Mouse (Mus musculus) brown adipose tissue, adult 24 weeks (tissue): ENCODE measurements around the gene Ugt1a2. TPM values are rescaled to one million over a fixed set of nuclear protein-coding genes. Genes with fewer than 3 reads are reported as not detected.

Experiments used
- H3K27ac ChIP-seq: fragments of 200-500 bp; replicated peaks from 2 replicates; pipeline ENCODE4 v1.5.1; 2012; ENCODE audit warnings: low read depth, mild to moderate bottlenecking, low read length
- H3K4me1 ChIP-seq: fragments of 200-500 bp; 2 replicates; pipeline ENCODE4 v1.6.1; 2012; ENCODE audit warnings: low read length, mixed read lengths; ENCODE audit not compliant: control insufficient read depth, insufficient read depth, insufficient read length
- H3K4me3 ChIP-seq: fragments of 200-500 bp; 2 replicates; pipeline ENCODE4 v1.5.1; 2012; ENCODE audit warnings: low read depth, mild to moderate bottlenecking, low read length, moderate library complexity; ENCODE audit not compliant: insufficient read depth
- polyA plus RNA-seq: library from polyadenylated mRNA; stranded (reverse); fragments of >200 nt; gene quantifications from 2 replicates; pipeline ENCODE4 v1.2.4, GENCODE M21; 2012; ENCODE audit not compliant: missing spikeins, insufficient read depth, insufficient read length

Gene Ugt1a2
- polyA plus RNA-seq, 1 experiment, result not detected

DNA sequence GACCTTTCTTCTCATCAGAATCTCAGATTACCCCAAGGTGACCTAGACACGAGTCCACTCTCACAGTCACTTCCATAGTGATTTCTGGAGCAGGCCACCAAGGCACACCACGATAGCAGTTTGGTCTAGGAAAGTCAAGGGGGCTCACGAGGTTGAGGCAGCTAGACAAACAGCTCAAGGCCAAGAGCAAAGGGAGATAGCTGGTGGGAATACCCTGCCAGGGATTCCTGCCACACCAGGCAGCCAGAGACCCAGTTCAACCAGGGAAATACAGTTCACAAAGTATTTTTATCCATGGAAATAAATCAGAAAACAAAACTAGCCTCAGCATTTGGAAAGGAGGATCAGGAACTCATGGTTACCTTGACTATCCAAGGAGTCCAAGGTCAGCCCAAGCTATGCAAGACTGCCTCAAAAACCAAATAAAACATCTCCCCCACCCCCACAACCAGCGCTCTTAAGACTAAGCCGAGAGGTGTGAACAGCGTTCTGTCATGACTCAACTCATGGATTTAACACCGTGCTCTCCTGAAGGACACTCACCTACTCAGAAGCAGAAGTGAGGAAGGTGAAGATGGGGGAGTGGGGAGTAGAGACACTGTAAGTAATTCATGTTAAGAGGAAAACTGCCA lies 64.0 kb downstream of the Ugt1a2 start:
- Histone ChIP-seq H3K4me1 (0 out of 2 replicates have a peak, but pooled peaks cover 2% of the 10 kb centered on the region), H3K4me3 (no peak overlapping the region), H3K27ac (no peak overlapping the region)

DNA sequence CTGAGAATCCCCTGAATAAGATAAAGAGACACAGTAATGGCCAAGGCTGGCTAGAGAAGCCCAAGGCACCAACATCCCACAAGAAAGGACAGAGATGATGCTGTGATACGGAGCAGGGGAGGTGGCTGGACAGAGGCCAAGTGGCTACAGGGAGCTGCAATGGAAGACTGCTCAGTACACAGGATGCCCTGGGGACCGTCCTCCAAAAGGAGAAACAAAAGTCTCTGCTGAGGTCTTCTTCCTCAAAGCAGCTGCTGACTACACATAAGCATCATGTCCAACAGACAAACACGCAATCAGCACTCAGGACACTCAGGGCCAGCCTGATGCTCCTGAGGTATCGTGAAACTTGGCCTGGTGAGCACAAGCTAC lies 64.5 kb downstream of the Ugt1a2 start:
- H3K4me1 ChIP-seq, result 0 out of 2 replicates have a peak, but pooled peaks cover 2% of the 10 kb centered on the region

DNA sequence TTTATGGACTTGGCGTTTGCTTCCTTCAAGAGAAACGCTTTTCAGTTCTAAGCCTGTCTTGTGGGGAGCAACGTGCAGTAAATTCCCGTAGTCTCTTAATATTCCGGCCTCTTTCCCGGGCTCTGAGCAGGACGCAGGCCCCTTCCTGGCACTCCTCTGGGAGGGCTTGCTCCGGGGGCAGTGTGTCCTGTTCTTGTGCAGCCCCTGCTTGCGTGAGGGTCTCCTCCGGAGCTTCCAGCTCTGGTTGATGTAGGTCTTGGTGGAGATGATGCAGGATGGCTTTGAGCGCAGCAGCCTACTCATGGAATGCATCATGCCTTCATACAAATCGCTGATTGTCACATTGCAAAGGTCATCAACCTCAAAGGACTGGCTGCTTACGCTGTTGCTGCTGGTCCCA lies 65.7 kb downstream of the Ugt1a2 start:
- no peak overlapping the region for H3K4me3 ChIP-seq
- H3K4me1 ChIP-seq, result no peaks in the 10 kb centered on the region
- no peak overlapping the region for H3K27ac ChIP-seq

More for the DNA sequence above, 64.5 kb downstream of the Ugt1a2 start:
- no peak overlapping the region for H3K27ac ChIP-seq
- H3K4me3 ChIP-seq, result no peak overlapping the region

DNA sequence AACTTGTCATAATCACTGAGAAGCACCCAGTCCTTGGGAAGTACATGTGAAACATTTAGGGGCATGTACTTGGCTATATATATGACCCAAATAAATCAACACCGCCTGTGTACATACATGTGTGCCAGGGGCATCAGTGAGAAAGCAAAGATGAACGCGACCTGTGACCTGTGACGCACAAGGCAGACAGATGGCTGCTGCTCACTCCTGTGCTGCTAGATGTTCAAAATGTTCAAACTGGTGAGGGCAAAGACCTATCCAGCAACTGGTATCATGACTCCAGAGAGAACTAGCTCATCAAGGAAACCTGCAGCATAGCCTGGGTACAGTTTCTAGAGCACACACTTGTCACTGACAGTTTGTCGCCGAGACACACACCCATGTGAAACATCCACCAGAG lies 67.1 kb downstream of the Ugt1a2 start:
- H3K27ac ChIP-seq, result no peak overlapping the region

DNA sequence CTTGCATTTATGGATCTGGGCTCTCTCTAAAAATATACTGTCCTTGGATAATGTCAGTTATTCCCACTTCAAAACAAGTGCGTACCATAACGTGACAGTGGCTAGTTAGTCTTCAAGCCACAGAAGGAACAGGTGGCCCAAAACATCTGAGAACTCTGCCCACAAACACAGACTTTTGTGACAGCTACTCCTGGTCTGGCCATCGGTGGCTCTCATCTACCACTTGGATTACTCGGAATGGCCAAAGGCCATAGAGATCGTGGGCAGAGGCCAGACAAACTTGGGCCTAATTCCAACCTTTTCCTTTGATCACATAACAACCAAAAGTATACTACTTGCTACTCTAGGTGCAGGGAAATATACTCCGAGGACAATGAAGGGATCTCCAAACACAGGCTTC lies 67.7 kb downstream of the Ugt1a2 start:
- Histone ChIP-seq H3K4me1 (no peaks in the 10 kb centered on the region), H3K27ac (no peak overlapping the region), H3K4me3 (no peak overlapping the region)

More for the DNA sequence above, 67.1 kb downstream of the Ugt1a2 start:
- Histone ChIP-seq H3K4me3 (no peak overlapping the region), H3K4me1 (no peaks in the 10 kb centered on the region)

Other genes with a start within 250 kb of the Ugt1a2 start
- 13.1 and 16.1 TPM in 2 replicates for gene Usp40, start 192.1 kb upstream of the Ugt1a2 start, polyA plus RNA-seq
- gene Ugt1a10, start 145.2 kb upstream of the Ugt1a2 start, polyA plus RNA-seq, result not detected in 2 replicates
- not detected in 2 replicates for gene Ugt1a9, start 129.8 kb upstream of the Ugt1a2 start, polyA plus RNA-seq
- not detected in 2 replicates for gene Ugt1a8, start 112.8 kb upstream of the Ugt1a2 start, polyA plus RNA-seq
- 1.5 and 2.2 TPM in 2 replicates for gene Ugt1a7c, start 105.5 kb upstream of the Ugt1a2 start, polyA plus RNA-seq
- gene Ugt1a6b, start 97.3 kb upstream of the Ugt1a2 start, polyA plus RNA-seq, result 5.0 and 5.9 TPM in 2 replicates
- gene Ugt1a6a, start 65.8 kb upstream of the Ugt1a2 start, polyA plus RNA-seq, result 5.6 and 6.1 TPM in 2 replicates
- 1.5 TPM in 1 of 2 replicates, not detected in the other for gene Ugt1a5, start 34.6 kb upstream of the Ugt1a2 start, polyA plus RNA-seq
- gene Dnajb3, start 5.2 kb downstream of the Ugt1a2 start, polyA plus RNA-seq, result 4.3 and 5.0 TPM in 2 replicates
- gene Ugt1a1, start 11.4 kb downstream of the Ugt1a2 start, polyA plus RNA-seq, result 0.95 TPM in 1 of 2 replicates, not detected in the other
- not detected in 2 replicates for gene Mroh2a, start 26.4 kb downstream of the Ugt1a2 start, polyA plus RNA-seq
- 10.3 and 11.1 TPM in 2 replicates for gene Hjurp, start 77.0 kb downstream of the Ugt1a2 start, polyA plus RNA-seq
- not detected in 2 replicates for gene Trpm8, start 77.1 kb downstream of the Ugt1a2 start, polyA plus RNA-seq
- not detected in 2 replicates for gene Spp2, start 206.4 kb downstream of the Ugt1a2 start, polyA plus RNA-seq